Mouse (Mus musculus) c-Kit-negative CD71-positive TER-119-positive erythroid progenitor cells, embryonic 14.5 days (primary cell): ENCODE data around the gene Fhdc1.

Experiments used
- DNase-seq: peaks from one replicate; pipeline ENCODE4 v3.0.0-alpha.2; 2013; ENCODE audit warnings: low read depth, low spot score

The Fhdc1 gene

GRCm38 (mm10) chr3:84435288-84436043 lies 44.8 kb downstream of the Fhdc1 start:
- DNase-seq = no peak

GRCm38 (mm10) chr3:84432797-84433445 lies 47.3 kb downstream of the Fhdc1 start:
- DNase-seq = no peak

- DNase-seq = no peak
Observed at GRCm38 (mm10) chr3:84431257-84431656, 49.0 kb downstream of the Fhdc1 start.

GRCm38 (mm10) chr3:84430152-84430551 lies 50.1 kb downstream of the Fhdc1 start:
- no peak for DNase-seq

GRCm38 (mm10) chr3:84428994-84429725 lies 51.1 kb downstream of the Fhdc1 start:
- no peak for DNase-seq

GRCm38 (mm10) chr3:84427779-84428178 lies 52.5 kb downstream of the Fhdc1 start:
- no peak for DNase-seq

- no peak for DNase-seq
Observed at GRCm38 (mm10) chr3:84422340-84422739, 57.9 kb downstream of the Fhdc1 start.

GRCm38 (mm10) chr3:84413868-84414267 lies 66.4 kb downstream of the Fhdc1 start:
- DNase-seq = no peak

- no peak for DNase-seq
Observed at GRCm38 (mm10) chr3:84412920-84413319, 67.3 kb downstream of the Fhdc1 start.

- DNase-seq = no peak
Observed at GRCm38 (mm10) chr3:84409474-84409862, 70.8 kb downstream of the Fhdc1 start.

- DNase-seq = no peak
Observed at GRCm38 (mm10) chr3:84408756-84409473, 71.3 kb downstream of the Fhdc1 start.

GRCm38 (mm10) chr3:84405523-84405922 lies 74.7 kb downstream of the Fhdc1 start:
- no peak for DNase-seq

GRCm38 (mm10) chr3:84403389-84403788 lies 76.8 kb downstream of the Fhdc1 start:
- no peak for DNase-seq

GRCm38 (mm10) chr3:84402716-84403115 lies 77.5 kb downstream of the Fhdc1 start:
- DNase-seq = no peak

- DNase-seq = no peak
Observed at GRCm38 (mm10) chr3:84397976-84398375, 82.3 kb downstream of the Fhdc1 start.

GRCm38 (mm10) chr3:84396240-84396639 lies 84.0 kb downstream of the Fhdc1 start:
- no peak for DNase-seq

GRCm38 (mm10) chr3:84395840-84396239 lies 84.4 kb downstream of the Fhdc1 start:
- DNase-seq = no peak

- DNase-seq = no peak
Observed at GRCm38 (mm10) chr3:84394841-84395447, 85.3 kb downstream of the Fhdc1 start.
